Mouse (Mus musculus): ENCODE results near the gene Pde4d. TPM values are rescaled to one million over a fixed set of nuclear protein-coding genes. Genes with fewer than 3 reads are reported as not detected.

Pde4d gene
- polyA plus RNA-seq, 1 experiment: 56.2 TPM

GRCm38 (mm10) chr13:109922228-109922627, 1472.5 kb downstream of the Pde4d start:
- Histone ChIP-seq H3K27ac (replicated peaks; ENCODE audit: low read depth, low read length) (no peak overlapping the region), H3K4me3 (ENCODE audit: insufficient read depth, low read depth, low read length) (no peak overlapping the region), H3K4me1 (ENCODE audit: control insufficient read depth, insufficient read depth, insufficient read length, low read length) (peaks cover 5% of the 10 kb centered on the region)

GRCm38 (mm10) chr13:109922782-109923181, 1473.0 kb downstream of the Pde4d start:
- no peak overlapping the region for H3K4me3 ChIP-seq (ENCODE audit: insufficient read depth, low read depth, low read length)
- H3K4me1 ChIP-seq (ENCODE audit: control insufficient read depth, insufficient read depth, insufficient read length, low read length): peaks cover 5% of the 10 kb centered on the region; the same call in 1 of the 2 replicates
- 0 out of 2 replicates have a peak overlapping the region, but pooled peaks have one; percentile 3 for H3K27ac ChIP-seq (replicated peaks; ENCODE audit: low read depth, low read length)

- Histone ChIP-seq H3K4me3 (ENCODE audit: insufficient read depth, low read depth, low read length) (no peak overlapping the region), H3K4me1 (ENCODE audit: control insufficient read depth, insufficient read depth, insufficient read length, low read length) (peaks cover 5% of the 10 kb centered on the region; the same call in 1 of the 2 replicates), H3K27ac (replicated peaks; ENCODE audit: low read depth, low read length) (0 out of 2 replicates have a peak overlapping the region, but pooled peaks have one; percentile 3)
Measured at GRCm38 (mm10) chr13:109924771-109925170, 1475.0 kb downstream of the Pde4d start.

GRCm38 (mm10) chr13:109926277-109926920, 1476.7 kb downstream of the Pde4d start:
- Histone ChIP-seq H3K4me1 (ENCODE audit: control insufficient read depth, insufficient read depth, insufficient read length, low read length) (peaks cover 5% of the 10 kb centered on the region; the same call in 1 of the 2 replicates), H3K4me3 (ENCODE audit: insufficient read depth, low read depth, low read length) (peak overlapping the region; percentile 29; the same call in 1 of the 2 replicates), H3K27ac (replicated peaks; ENCODE audit: low read depth, low read length) (no peak overlapping the region)

- peaks cover 5% of the 10 kb centered on the region; the same call in 1 of the 2 replicates for H3K4me1 ChIP-seq (ENCODE audit: control insufficient read depth, insufficient read depth, insufficient read length, low read length)
- H3K4me3 ChIP-seq (ENCODE audit: insufficient read depth, low read depth, low read length): no peak overlapping the region
- H3K27ac ChIP-seq (replicated peaks; ENCODE audit: low read depth, low read length): no peak overlapping the region
Measured at GRCm38 (mm10) chr13:109927782-109928181, 1478.0 kb downstream of the Pde4d start.

DNA sequence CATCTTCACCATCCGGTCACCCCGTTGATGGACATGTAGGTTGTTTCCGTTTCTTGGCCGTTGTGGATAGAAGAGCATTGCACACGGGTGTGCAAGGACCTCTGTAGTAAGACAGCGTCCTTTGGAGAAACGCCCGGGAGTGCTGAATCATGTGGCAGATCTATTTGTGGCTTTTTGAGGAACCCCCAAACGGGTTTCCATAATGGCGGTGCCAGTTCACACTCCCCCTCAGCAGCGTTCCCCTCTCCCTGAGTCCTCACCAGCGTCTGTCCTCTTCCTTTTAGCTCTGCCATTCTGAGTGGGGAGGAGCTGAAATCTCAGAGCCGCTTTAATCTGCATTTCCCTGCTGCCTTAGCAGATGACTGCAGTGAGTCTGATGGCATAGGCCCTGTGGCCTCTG, 1482.9 kb downstream of the Pde4d start:
- Histone ChIP-seq H3K27ac (replicated peaks; ENCODE audit: low read depth, low read length) (no peak overlapping the region), H3K4me3 (ENCODE audit: insufficient read depth, low read depth, low read length) (no peak overlapping the region), H3K4me1 (ENCODE audit: control insufficient read depth, insufficient read depth, insufficient read length, low read length) (no peaks in the 10 kb centered on the region)

- Histone ChIP-seq H3K4me1 (ENCODE audit: control insufficient read depth, insufficient read depth, insufficient read length, low read length) (no peaks in the 10 kb centered on the region), H3K27ac (replicated peaks; ENCODE audit: low read depth, low read length) (no peak overlapping the region), H3K4me3 (ENCODE audit: insufficient read depth, low read depth, low read length) (no peak overlapping the region)
Measured at GRCm38 (mm10) chr13:109933554-109933953, 1483.8 kb downstream of the Pde4d start.

- Histone ChIP-seq H3K27ac (replicated peaks; ENCODE audit: low read depth, low read length) (no peak overlapping the region), H3K4me1 (ENCODE audit: control insufficient read depth, insufficient read depth, insufficient read length, low read length) (no peaks in the 10 kb centered on the region), H3K4me3 (ENCODE audit: insufficient read depth, low read depth, low read length) (no peak overlapping the region)
Measured at GRCm38 (mm10) chr13:109936866-109937265, 1487.1 kb downstream of the Pde4d start.

DNA sequence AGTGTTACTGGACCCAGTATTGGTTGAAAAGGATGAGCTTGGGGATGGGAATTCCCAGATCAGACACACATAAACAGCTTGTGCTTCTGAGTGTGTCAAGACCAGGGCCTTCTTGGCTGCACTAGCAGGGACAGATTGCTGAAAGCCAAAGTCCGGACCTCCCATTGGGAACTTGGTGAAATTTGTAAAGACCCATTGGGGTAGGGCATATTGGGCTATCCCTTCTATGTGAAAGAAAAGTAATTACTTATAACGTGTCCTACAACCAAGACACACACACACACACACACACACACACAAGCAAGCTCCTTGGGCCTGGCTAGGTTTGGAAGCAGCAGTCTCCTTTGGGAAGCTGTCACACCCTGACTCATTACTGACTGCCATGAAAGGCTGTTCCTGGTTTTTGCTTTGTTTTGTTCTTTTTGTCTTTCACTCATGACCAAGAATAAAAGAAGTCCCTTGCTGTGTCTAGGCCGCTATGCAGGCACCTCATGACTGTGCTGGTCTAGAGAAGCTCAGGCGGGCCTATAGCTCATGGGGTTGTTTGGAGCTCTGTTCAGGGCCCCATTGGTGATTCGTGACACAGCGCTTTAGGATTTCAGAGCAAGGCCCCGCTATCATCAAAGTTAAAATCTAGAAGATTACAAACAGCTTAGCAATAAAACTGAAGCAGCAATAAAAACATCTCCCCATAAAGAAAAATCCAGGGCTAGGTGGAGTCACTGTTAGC, 1495.2 kb downstream of the Pde4d start:
- no peaks in the 10 kb centered on the region for H3K4me1 ChIP-seq (ENCODE audit: control insufficient read depth, insufficient read depth, insufficient read length, low read length)
- no peak overlapping the region for H3K4me3 ChIP-seq (ENCODE audit: insufficient read depth, low read depth, low read length)
- H3K27ac ChIP-seq (replicated peaks; ENCODE audit: low read depth, low read length): no peak overlapping the region

- Histone ChIP-seq H3K4me1 (ENCODE audit: control insufficient read depth, insufficient read depth, insufficient read length, low read length) (no peaks in the 10 kb centered on the region), H3K4me3 (ENCODE audit: insufficient read depth, low read depth, low read length) (no peak overlapping the region), H3K27ac (replicated peaks; ENCODE audit: low read depth, low read length) (no peak overlapping the region)
Measured at GRCm38 (mm10) chr13:109951466-109951865, 1501.7 kb downstream of the Pde4d start.

DNA sequence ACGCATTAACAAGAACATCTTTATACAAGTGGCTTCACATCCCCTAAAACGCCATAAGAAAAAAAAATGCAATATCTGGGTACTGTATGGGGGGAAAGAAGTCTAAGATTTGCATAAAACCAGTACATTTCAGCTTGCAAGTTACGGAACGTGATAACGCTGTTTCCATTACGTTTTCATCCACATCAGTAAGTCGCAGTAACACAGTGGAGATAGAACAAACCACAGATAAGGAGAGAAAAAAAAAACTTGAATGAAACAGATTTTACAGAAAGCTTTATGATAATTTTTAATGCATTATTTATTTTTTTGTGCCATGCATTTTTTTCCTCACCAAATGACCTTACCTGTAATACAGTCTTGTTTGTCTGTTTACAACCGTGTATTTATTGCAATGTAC, 1504.4 kb downstream of the Pde4d start:
- Histone ChIP-seq H3K27ac (replicated peaks; ENCODE audit: low read depth, low read length) (no peak overlapping the region), H3K4me3 (ENCODE audit: insufficient read depth, low read depth, low read length) (no peak overlapping the region), H3K4me1 (ENCODE audit: control insufficient read depth, insufficient read depth, insufficient read length, low read length) (no peaks in the 10 kb centered on the region)

DNA sequence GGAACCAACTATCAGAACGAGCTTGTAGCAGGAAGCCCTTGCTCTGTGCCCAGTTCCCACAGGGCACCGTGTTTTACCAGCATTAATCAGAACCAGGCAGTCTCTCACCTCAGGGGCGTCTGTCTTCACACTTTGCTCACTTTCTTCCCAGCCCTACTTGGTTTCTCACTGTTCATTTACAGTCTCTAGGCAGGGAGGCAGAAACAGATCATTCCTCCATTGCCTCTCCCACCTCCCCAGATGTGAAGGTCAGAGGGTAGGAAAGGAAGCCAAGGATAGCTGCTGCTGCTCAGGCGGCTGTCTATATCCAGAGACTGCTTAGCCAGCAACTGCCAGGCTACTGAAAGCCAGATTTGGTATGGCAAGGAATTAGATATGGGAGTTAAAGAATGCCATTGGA, 1508.2 kb downstream of the Pde4d start:
- Histone ChIP-seq H3K4me1 (ENCODE audit: control insufficient read depth, insufficient read depth, insufficient read length, low read length) (no peaks in the 10 kb centered on the region), H3K27ac (replicated peaks; ENCODE audit: low read depth, low read length) (no peak overlapping the region), H3K4me3 (ENCODE audit: insufficient read depth, low read depth, low read length) (no peak overlapping the region)

DNA sequence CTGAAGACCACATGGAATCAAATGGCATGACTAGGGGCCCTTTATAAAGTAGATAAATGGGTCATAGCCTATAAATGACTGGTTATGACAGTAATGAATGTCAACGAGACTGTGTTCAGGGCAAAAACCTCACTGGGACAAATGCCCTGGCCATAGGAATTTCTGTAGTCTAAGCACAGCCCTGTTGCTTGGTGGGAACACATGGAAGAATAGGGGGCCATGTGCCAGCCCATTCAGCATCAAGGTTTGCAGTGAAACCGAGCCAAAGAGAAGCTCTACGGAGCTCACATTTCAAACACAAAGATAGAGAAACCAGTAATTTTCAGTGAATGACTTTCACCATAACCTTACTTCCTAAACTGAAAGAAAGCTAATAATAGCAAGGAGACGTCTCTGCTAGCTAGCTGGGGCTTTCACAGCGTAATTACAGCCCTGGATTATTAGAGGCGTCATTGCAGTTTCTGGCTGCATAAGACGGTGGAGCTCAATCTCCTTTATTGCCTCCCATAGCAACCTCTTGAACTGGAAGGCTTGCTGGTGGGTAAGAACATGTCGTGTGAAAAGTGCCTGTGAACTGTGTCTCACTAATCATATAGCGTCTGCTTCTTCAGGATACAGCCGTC, 1533.2 kb downstream of the Pde4d start:
- no peak overlapping the region for H3K4me3 ChIP-seq (ENCODE audit: insufficient read depth, low read depth, low read length)
- no peak overlapping the region for H3K27ac ChIP-seq (replicated peaks; ENCODE audit: low read depth, low read length)
- 0 out of 2 replicates have a peak, but pooled peaks cover 3% of the 10 kb centered on the region for H3K4me1 ChIP-seq (ENCODE audit: control insufficient read depth, insufficient read depth, insufficient read length, low read length)

DNA sequence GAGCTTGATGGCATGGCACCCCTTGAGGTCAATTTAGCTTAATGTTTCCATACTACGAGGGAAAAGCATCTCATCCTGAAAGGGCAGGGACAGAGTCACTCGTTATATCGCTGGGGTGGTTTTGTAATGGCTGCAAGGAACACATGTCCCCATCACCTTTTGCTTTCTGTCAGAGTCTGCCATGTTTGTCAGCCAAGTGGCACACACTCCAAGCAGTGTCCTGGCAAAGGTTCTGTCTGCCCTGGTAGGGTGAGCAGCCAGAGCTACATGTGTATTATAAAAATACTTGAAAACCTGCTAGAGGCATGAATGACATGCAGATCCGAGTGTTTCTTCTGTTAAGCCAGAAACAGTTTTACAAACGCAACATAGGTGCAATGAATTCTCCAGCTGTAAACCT, 1535.7 kb downstream of the Pde4d start:
- Histone ChIP-seq H3K4me1 (ENCODE audit: control insufficient read depth, insufficient read depth, insufficient read length, low read length) (0 out of 2 replicates have a peak, but pooled peaks cover 3% of the 10 kb centered on the region), H3K27ac (replicated peaks; ENCODE audit: low read depth, low read length) (peak overlapping the region; percentile 77), H3K4me3 (ENCODE audit: insufficient read depth, low read depth, low read length) (no peak overlapping the region)

DNA sequence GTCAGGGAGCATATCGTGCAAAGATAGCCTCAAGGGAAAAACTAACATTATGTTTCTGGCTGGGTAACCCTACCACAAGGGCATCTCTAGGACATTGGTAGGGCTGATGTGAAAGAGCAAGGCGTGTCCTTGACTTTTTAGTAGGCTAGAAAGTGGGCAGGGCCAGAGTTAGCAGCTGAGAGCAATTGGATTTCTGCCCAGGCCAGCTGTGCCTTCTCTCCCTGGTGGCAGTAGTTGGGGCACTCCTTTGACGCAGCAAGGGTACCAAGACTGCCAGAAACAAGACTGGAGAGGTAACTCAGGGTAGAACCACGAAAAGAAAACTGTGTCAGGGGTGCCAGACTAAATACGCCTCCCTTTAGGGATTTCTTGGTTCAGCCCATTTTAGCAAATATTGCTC, 1536.1 kb downstream of the Pde4d start:
- H3K4me3 ChIP-seq (ENCODE audit: insufficient read depth, low read depth, low read length): no peak overlapping the region
- H3K27ac ChIP-seq (replicated peaks; ENCODE audit: low read depth, low read length): peak overlapping the region; percentile 77
- 0 out of 2 replicates have a peak, but pooled peaks cover 3% of the 10 kb centered on the region for H3K4me1 ChIP-seq (ENCODE audit: control insufficient read depth, insufficient read depth, insufficient read length, low read length)

Measured in brown adipose tissue, adult 24 weeks (tissue).